Comparison of ENCODE assay signal across 8 mouse cellular contexts in the genomic region with DNA sequence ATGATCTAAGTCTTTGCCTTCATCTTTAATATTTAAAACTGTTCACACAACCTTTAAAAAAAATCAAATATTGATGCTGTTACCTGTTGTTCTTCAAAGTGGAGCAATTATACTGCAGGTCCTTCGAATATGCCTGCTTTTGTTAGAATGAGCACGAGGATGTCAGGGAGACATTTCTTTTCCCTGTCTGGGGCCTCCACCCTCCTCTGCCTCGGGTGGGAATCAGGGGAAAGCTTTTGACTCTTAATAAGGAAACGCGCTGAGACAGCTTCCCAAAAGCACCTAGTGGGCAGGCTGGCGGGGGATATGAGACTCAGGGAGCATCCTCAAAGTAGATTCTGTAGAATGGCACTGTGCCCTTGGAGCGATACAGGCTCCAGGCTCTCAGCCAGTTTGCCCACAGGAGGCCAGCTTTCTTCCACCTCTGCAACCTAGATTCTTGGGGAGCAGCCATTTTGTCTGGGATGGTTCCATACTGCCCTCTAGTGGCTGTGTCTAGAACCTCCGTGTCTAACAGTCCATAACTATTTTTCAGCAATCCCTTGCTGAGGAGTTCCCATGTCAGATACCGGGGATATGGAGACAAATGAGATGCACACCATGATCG.
DNase-seq lines count a peak whose midpoint lies in the region; ATAC-seq and TF ChIP-seq lines count a peak whose summit lies in the region.
"Had no signal": no experiment of that assay in that cellular context is flagged by ENCODE, and none has a peak within 500 bp of the region (broad histone marks: within the 10 kb centered on the region; RNA-seq: fewer than 3 reads in every experiment).

No protein-coding gene starts in this region.

- peaks cover 8% of the 10 kb centered on the region; the same call in 1 of the 2 replicates for H3K4me1 ChIP-seq in cerebellum, adult 2 months (ENCODE audit: control insufficient read depth, insufficient read depth, low read length)
- H3K4me1 ChIP-seq in hindbrain, embryonic 13.5 days (replicated peaks) = peaks cover 11% of the 10 kb centered on the region
- H3K4me1 ChIP-seq: lung, embryonic 15.5 days had no signal

- 7% methylated on average over 10 of the region's 10 CpGs for WGBS in cerebellum, adult 2 months
- 29% methylated on average over 10 of the region's 10 CpGs for WGBS in hindbrain, embryonic 13.5 days

- no peaks in the 10 kb centered on the region for H3K27me3 ChIP-seq in cerebellum, adult 2 months (ENCODE audit: control insufficient read depth, insufficient read depth, low read length)
- no peaks in the 10 kb centered on the region for H3K27me3 ChIP-seq in hindbrain, embryonic 13.5 days
- H3K27me3 ChIP-seq: lung, embryonic 15.5 days had no signal

- no peak for TF ChIP-seq POLR2A in cerebellum, adult 2 months (IDR thresholded peaks at IDR 0.05; ENCODE audit: borderline replicate concordance, insufficient read depth, low read length)

- H3K4me3 ChIP-seq in cerebellum, adult 2 months (replicated peaks; ENCODE audit: insufficient read depth, low read depth, low read length) = peak overlapping the region; percentile 2
- H3K4me3 ChIP-seq in hindbrain, embryonic 13.5 days = no peak overlapping the region
- H3K4me3 ChIP-seq: lung, embryonic 15.5 days had no signal

- H3K4me2 ChIP-seq in hindbrain, embryonic 13.5 days = 0 out of 2 replicates have a peak overlapping the region, but pooled peaks have one; percentile 13
- H3K4me2 ChIP-seq: lung, embryonic 15.5 days had no signal

- peak; percentile 76 for TF ChIP-seq CTCF in cerebellum, adult 2 months (IDR thresholded peaks at IDR 0.05; ENCODE audit: borderline replicate concordance, insufficient read depth, low read depth, low read length)

- H3K27ac ChIP-seq in cerebellum, adult 2 months (ENCODE audit: insufficient read depth, low read length) = no peak overlapping the region
- H3K27ac ChIP-seq in hindbrain, embryonic 13.5 days = peak overlapping the region; percentile 52; the same call in 1 of the 2 replicates
- H3K27ac ChIP-seq: lung, embryonic 15.5 days had no signal

- peak; percentile 57; the same call in 1 of the 2 replicates for ATAC-seq in hindbrain, embryonic 13.5 days (ENCODE audit: low FRiP score)
- ATAC-seq in megakaryocyte-erythroid progenitor cell, adult 5-6 weeks (replicated peaks; ENCODE audit: low FRiP score, low TSS enrichment, poor library complexity, severe bottlenecking) = peak; percentile 61; the same call in 1 of the 2 replicates

- no peak overlapping the region for H3K9ac ChIP-seq in hindbrain, embryonic 13.5 days
- H3K9ac ChIP-seq: lung, embryonic 15.5 days had no signal

- H3K36me3 ChIP-seq in hindbrain, embryonic 13.5 days = no peaks in the 10 kb centered on the region
- H3K36me3 ChIP-seq: lung, embryonic 15.5 days had no signal

- peak; percentile 80 for DNase-seq in ZHBTc4 (ENCODE audit: low read depth, low spot score)
- DNase-seq in cerebellum, adult 2 months = peak; percentile 98
- peak; percentile 79 for DNase-seq in forelimb bud, embryonic 11.5 days (ENCODE audit: low read depth, low spot score)
- peak; percentile 75 to 83 for DNase-seq in layer of hippocampus, postnatal 36 days
- DNase-seq in right cerebral cortex, postnatal 4 days = peak; percentile 74

- H3K9me3 ChIP-seq in hindbrain, embryonic 13.5 days = no peaks in the 10 kb centered on the region
- H3K9me3 ChIP-seq: lung, embryonic 15.5 days had no signal
